Mouse (Mus musculus): ENCODE measurements at regions not wholly inside any gene's neighbourhood (a gene's known extent, or its start where the extent isn't known, plus 50 kb on each side); places are given as distances from the start of the nearest gene placed in this dataset.

GRCm38 (mm10) chr4:75884371-75884770 lies 606.3 kb upstream of the Dmac1 start:
- no peaks in the 10 kb centered on the region for H3K4me1 ChIP-seq (ENCODE audit: control insufficient read depth, insufficient read depth, insufficient read length, low read length)
- 95% methylated on average over 4 of the region's 4 CpGs for WGBS
- no peak overlapping the region for H3K27ac ChIP-seq (ENCODE audit: insufficient read depth, low read depth, low read length)
- no peaks in the 10 kb centered on the region for H3K27me3 ChIP-seq (ENCODE audit: control insufficient read depth, insufficient read depth, low read length)
- no peak overlapping the region for H3K4me3 ChIP-seq (ENCODE audit: low read depth, low read length)
- H3K36me3 ChIP-seq (ENCODE audit: control insufficient read depth, insufficient read depth, low read length): no peaks in the 10 kb centered on the region
- TF ChIP-seq CTCF (IDR thresholded peaks at IDR 0.05; ENCODE audit: extremely low read depth, insufficient read length, insufficient replicate concordance, low read depth, low read length): no peak
- TF ChIP-seq POLR2A (IDR thresholded peaks at IDR 0.05; ENCODE audit: low read depth, low read length): no peak

GRCm38 (mm10) chr4:75869771-75870170 lies 591.7 kb upstream of the Dmac1 start:
- no peak overlapping the region for H3K27ac ChIP-seq (ENCODE audit: insufficient read depth, low read depth, low read length)
- H3K4me3 ChIP-seq (ENCODE audit: low read depth, low read length): no peak overlapping the region
- no peaks in the 10 kb centered on the region for H3K4me1 ChIP-seq (ENCODE audit: control insufficient read depth, insufficient read depth, insufficient read length, low read length)
- TF ChIP-seq POLR2A (IDR thresholded peaks at IDR 0.05; ENCODE audit: low read depth, low read length) (no peak), CTCF (IDR thresholded peaks at IDR 0.05; ENCODE audit: extremely low read depth, insufficient read length, insufficient replicate concordance, low read depth, low read length) (no peak)
- H3K27me3 ChIP-seq (ENCODE audit: control insufficient read depth, insufficient read depth, low read length): no peaks in the 10 kb centered on the region
- no peaks in the 10 kb centered on the region for H3K36me3 ChIP-seq (ENCODE audit: control insufficient read depth, insufficient read depth, low read length)
- WGBS: 98% methylated on average over 1 of the region's 1 CpGs

- H3K36me3 ChIP-seq (ENCODE audit: control insufficient read depth, insufficient read depth, low read length): no peaks in the 10 kb centered on the region
- H3K27ac ChIP-seq (ENCODE audit: insufficient read depth, low read depth, low read length): no peak overlapping the region
- H3K4me1 ChIP-seq (ENCODE audit: control insufficient read depth, insufficient read depth, insufficient read length, low read length): no peaks in the 10 kb centered on the region
- H3K27me3 ChIP-seq (ENCODE audit: control insufficient read depth, insufficient read depth, low read length): no peaks in the 10 kb centered on the region
- no peak overlapping the region for H3K4me3 ChIP-seq (ENCODE audit: low read depth, low read length)
- TF ChIP-seq CTCF (IDR thresholded peaks at IDR 0.05; ENCODE audit: extremely low read depth, insufficient read length, insufficient replicate concordance, low read depth, low read length): no peak
- no peak for TF ChIP-seq POLR2A (IDR thresholded peaks at IDR 0.05; ENCODE audit: low read depth, low read length)
- 89% methylated on average over 2 of the region's 2 CpGs for WGBS
Measured at GRCm38 (mm10) chr4:75861076-75861475, 583.0 kb upstream of the Dmac1 start.

GRCm38 (mm10) chr4:75857769-75858408 lies 579.8 kb upstream of the Dmac1 start:
- Histone ChIP-seq H3K36me3 (ENCODE audit: control insufficient read depth, insufficient read depth, low read length) (no peaks in the 10 kb centered on the region), H3K4me3 (ENCODE audit: low read depth, low read length) (no peak overlapping the region), H3K4me1 (ENCODE audit: control insufficient read depth, insufficient read depth, insufficient read length, low read length) (no peaks in the 10 kb centered on the region), H3K27ac (ENCODE audit: insufficient read depth, low read depth, low read length) (no peak overlapping the region), H3K27me3 (ENCODE audit: control insufficient read depth, insufficient read depth, low read length) (no peaks in the 10 kb centered on the region)
- WGBS: 92% methylated on average over 2 of the region's 2 CpGs
- TF ChIP-seq CTCF (IDR thresholded peaks at IDR 0.05; ENCODE audit: extremely low read depth, insufficient read length, insufficient replicate concordance, low read depth, low read length) (no peak), POLR2A (IDR thresholded peaks at IDR 0.05; ENCODE audit: low read depth, low read length) (no peak)

- H3K4me1 ChIP-seq (ENCODE audit: control insufficient read depth, insufficient read depth, insufficient read length, low read length): no peaks in the 10 kb centered on the region
- TF ChIP-seq CTCF (IDR thresholded peaks at IDR 0.05; ENCODE audit: extremely low read depth, insufficient read length, insufficient replicate concordance, low read depth, low read length) (no peak), POLR2A (IDR thresholded peaks at IDR 0.05; ENCODE audit: low read depth, low read length) (no peak)
- WGBS: 76% methylated on average over 6 of the region's 6 CpGs
Measured at GRCm38 (mm10) chr4:75855688-75856296, 577.7 kb upstream of the Dmac1 start.

GRCm38 (mm10) chr4:75850343-75850742 lies 572.2 kb upstream of the Dmac1 start:
- Histone ChIP-seq H3K4me3 (ENCODE audit: low read depth, low read length) (no peak overlapping the region), H3K27me3 (ENCODE audit: control insufficient read depth, insufficient read depth, low read length) (no peaks in the 10 kb centered on the region), H3K4me1 (ENCODE audit: control insufficient read depth, insufficient read depth, insufficient read length, low read length) (no peaks in the 10 kb centered on the region; the same call in 1 of the 2 replicates), H3K36me3 (ENCODE audit: control insufficient read depth, insufficient read depth, low read length) (no peaks in the 10 kb centered on the region), H3K27ac (ENCODE audit: insufficient read depth, low read depth, low read length) (no peak overlapping the region)
- WGBS: 98% methylated on average over 2 of the region's 2 CpGs
- no peak for TF ChIP-seq CTCF (IDR thresholded peaks at IDR 0.05; ENCODE audit: extremely low read depth, insufficient read length, insufficient replicate concordance, low read depth, low read length)
- TF ChIP-seq POLR2A (IDR thresholded peaks at IDR 0.05; ENCODE audit: low read depth, low read length): no peak

More at GRCm38 (mm10) chr4:75855688-75856296, 577.7 kb upstream of the Dmac1 start:
- Histone ChIP-seq H3K4me3 (ENCODE audit: low read depth, low read length) (no peak overlapping the region), H3K27me3 (ENCODE audit: control insufficient read depth, insufficient read depth, low read length) (no peaks in the 10 kb centered on the region), H3K27ac (ENCODE audit: insufficient read depth, low read depth, low read length) (no peak overlapping the region), H3K36me3 (ENCODE audit: control insufficient read depth, insufficient read depth, low read length) (no peaks in the 10 kb centered on the region)

GRCm38 (mm10) chr4:75847675-75848385 lies 569.7 kb upstream of the Dmac1 start:
- TF ChIP-seq POLR2A (IDR thresholded peaks at IDR 0.05; ENCODE audit: low read depth, low read length) (no peak), CTCF (IDR thresholded peaks at IDR 0.05; ENCODE audit: extremely low read depth, insufficient read length, insufficient replicate concordance, low read depth, low read length) (no peak)
- H3K4me1 ChIP-seq (ENCODE audit: control insufficient read depth, insufficient read depth, insufficient read length, low read length): no peaks in the 10 kb centered on the region; the same call in 1 of the 2 replicates
- no peaks in the 10 kb centered on the region for H3K36me3 ChIP-seq (ENCODE audit: control insufficient read depth, insufficient read depth, low read length)
- WGBS: 28% methylated on average over 6 of the region's 6 CpGs
- no peaks in the 10 kb centered on the region for H3K27me3 ChIP-seq (ENCODE audit: control insufficient read depth, insufficient read depth, low read length)
- no peak overlapping the region for H3K4me3 ChIP-seq (ENCODE audit: low read depth, low read length)
- peak overlapping the region; percentile 59; the same call in 1 of the 2 replicates for H3K27ac ChIP-seq (ENCODE audit: insufficient read depth, low read depth, low read length)

Data from small intestine, adult 2 months (tissue).